Mouse (Mus musculus): Measurements from ENCODE around the gene Olfr251.
"Not testable (repeated sequence)": the region's sequence is repeated elsewhere in the genome, so short reads cannot be mapped to it uniquely, and the experiment has no call there.

Gene Olfr251

DNA sequence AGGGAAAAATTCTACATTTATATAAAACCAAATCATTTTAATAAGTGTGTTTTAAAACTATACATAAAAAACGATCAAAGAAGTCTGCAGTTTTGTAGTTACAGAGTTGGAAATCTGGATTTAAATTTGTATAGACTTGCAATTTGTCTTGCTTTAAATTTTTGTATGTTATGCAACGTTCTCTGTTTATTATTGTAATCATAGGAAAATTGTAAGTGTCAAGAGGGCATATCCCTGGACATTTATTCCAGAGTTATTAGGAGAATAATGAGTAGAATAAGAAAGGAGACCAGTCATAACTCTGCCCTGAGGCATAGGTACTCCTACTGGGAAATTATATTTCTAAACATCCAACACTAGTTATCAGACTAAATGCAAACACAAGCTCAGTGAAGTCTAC lies at the start of gene Olfr251:
Gene Olfr251, plus strand, starts transcription at position 301 of the 400 bp plus-strand sequence.
- DNase-seq (ENCODE audit: low read depth, low spot score): no peak

DNA sequence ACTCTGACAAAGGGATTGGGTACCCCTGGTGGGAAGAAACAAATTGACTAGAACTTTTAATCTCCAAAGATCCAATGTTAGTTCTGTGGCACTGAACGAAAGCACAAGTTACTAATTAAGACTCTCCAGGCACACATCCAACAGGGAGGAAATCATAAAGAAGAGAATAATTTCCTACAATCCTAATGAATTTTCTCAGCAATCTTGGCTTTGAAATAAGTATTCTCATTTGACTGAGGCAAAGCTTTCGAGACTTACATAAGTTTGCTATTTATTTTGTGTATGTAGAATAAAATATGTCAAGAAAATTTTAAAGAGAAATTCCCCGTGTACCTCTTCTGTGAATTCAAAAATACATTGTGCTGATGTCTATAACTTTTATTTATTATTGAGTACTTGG lies 48.1 kb upstream of the Olfr251 start, which contains the start of gene Olfr25:
Gene Olfr25, plus strand, starts transcription at position 301 of the 400 bp plus-strand sequence.
- no peak for DNase-seq (ENCODE audit: low read depth, low spot score)

- no peak for DNase-seq (ENCODE audit: low read depth, low spot score)
Measured at GRCm38 (mm10) chr9:38348111-38348510, 28.8 kb upstream of the Olfr251 start, which contains the start of gene Olfr898. TSS of gene Olfr898 (plus strand) at chr9:38348411.

DNA sequence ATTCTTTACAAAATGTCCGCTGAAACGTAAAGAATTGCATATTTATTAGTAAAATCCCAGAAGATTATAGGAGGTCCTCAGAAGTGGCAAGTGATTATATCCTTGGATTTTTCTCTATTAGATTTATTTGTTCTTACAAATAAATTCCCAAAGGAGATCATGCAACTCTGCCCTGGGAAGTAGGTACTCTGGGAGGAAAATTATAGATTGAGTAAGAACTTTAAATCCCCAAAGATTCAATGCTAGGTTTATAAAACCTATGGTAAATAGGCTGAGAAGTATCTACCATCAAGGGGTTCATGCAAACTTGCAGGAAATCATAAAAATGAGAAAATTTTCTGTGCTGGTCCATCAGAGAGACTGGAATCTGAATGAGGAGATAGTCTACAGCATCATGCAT lies 10.3 kb upstream of the Olfr251 start, which contains the start of gene Olfr250:
Gene Olfr250, plus strand, starts transcription at position 301 of the 400 bp plus-strand sequence.
- DNase-seq (ENCODE audit: low read depth, low spot score): no peak

- DNase-seq (ENCODE audit: low read depth, low spot score): no peak
Measured at GRCm38 (mm10) chr9:38401398-38401797, 24.5 kb downstream of the Olfr251 start, which contains the start of gene Olfr147. TSS of gene Olfr147 (plus strand) at chr9:38401698.

GRCm38 (mm10) chr9:38407502-38407901 lies 30.6 kb downstream of the Olfr251 start:
- not testable (repeated sequence) for DNase-seq (ENCODE audit: low read depth, low spot score)

DNA sequence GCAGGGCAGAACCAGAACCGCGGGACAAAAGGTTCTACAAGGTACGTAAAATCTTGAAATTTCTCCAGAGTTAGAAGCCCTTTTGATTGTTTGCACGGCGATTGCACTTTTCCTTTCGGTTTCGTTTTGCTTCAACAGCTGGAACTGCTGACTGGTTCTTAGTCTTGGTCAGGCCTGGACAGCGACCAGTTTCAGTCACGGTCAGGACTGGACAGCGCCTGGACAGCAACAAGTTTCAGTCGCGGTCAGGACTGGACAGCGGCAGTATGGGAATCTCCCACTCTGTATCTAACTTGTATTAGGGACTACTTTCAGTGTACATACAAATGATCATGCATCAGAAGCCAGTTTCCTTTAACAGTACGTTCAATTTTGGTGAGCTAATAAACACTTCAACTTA lies 36.6 kb downstream of the Olfr251 start:
- DNase-seq (ENCODE audit: low read depth, low spot score): not testable (repeated sequence)

- no peak for DNase-seq (ENCODE audit: low read depth, low spot score)
Measured at GRCm38 (mm10) chr9:38423801-38424200, 46.9 kb downstream of the Olfr251 start.

DNA sequence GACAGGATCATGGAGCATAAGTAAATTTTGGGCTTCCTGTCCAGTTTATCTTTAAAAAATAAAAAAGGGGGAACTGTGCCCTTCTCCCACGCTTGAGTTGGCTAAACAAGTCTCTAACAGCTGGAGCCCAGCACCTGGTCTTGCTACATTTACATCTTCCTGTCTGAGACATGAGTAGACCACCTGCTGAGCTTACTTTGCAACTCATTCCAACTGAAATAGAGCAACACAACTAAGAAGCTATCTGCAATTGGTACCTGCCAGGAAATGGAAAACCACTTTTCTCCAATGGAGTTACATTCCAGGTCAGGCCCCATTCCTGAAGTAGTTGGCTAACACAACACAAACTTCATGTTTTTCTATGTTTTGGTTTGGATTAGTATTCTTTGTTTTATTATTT lies 50.1 kb downstream of the Olfr251 start:
- no peak for DNase-seq (ENCODE audit: low read depth, low spot score)

GRCm38 (mm10) chr9:38429155-38429554 lies 52.3 kb downstream of the Olfr251 start, which contains the start of gene Olfr901:
TSS of gene Olfr901 (plus strand) at chr9:38429455.
- no peak for DNase-seq (ENCODE audit: low read depth, low spot score)

Data from WW6 (cell line).